Mouse (Mus musculus): ENCODE data around the gene Gpc3. TPM values are rescaled to one million over a fixed set of nuclear protein-coding genes. Genes with fewer than 3 reads are reported as not detected.
A peak's percentile ranks its signal among the peaks of the same experiment; 100 is the strongest.

The Gpc3 gene
- total RNA-seq, 2 experiments from 2014 or later = 7.1 to 7.3 TPM

GRCm38 (mm10) chrX:52616152-52616551 is 2.4 kb upstream of the Gpc3 start:
- no peak for TF ChIP-seq CTCF (conservative IDR thresholded peaks at IDR 0.05)
- Histone ChIP-seq H3K27ac (no peak overlapping the region), H3K4me3 (no peak overlapping the region)
- no peak for DNase-seq (ENCODE audit: low spot score in 2 of 2)

GRCm38 (mm10) chrX:52614031-52614381 is 256 bp upstream of the Gpc3 start:
- H3K4me3 ChIP-seq = peak overlapping the region; percentile 49
- DNase-seq (ENCODE audit: low spot score in 2 of 2) = peak in 1 of 2 experiments; percentile 11
- no peak overlapping the region for H3K27ac ChIP-seq
- TF ChIP-seq CTCF (conservative IDR thresholded peaks at IDR 0.05) = peak; percentile 34; the same call in 1 of the 2 replicates

- H3K27ac ChIP-seq = no peak overlapping the region
- DNase-seq (ENCODE audit: low spot score in 2 of 2) = no peak
- H3K4me3 ChIP-seq = peak overlapping the region; percentile 49
Measured at GRCm38 (mm10) chrX:52612806-52613205, 944 bp downstream of the Gpc3 start.

GRCm38 (mm10) chrX:52611987-52612670 is 1.6 kb downstream of the Gpc3 start:
- Histone ChIP-seq H3K27ac (no peak overlapping the region), H3K4me3 (peak overlapping the region; percentile 49)
- no peak for TF ChIP-seq CTCF (conservative IDR thresholded peaks at IDR 0.05)
- no peak for DNase-seq (ENCODE audit: low spot score in 2 of 2)

More at GRCm38 (mm10) chrX:52612806-52613205, 944 bp downstream of the Gpc3 start:
- TF ChIP-seq CTCF (conservative IDR thresholded peaks at IDR 0.05) = no peak

- Histone ChIP-seq H3K27ac (no peak overlapping the region), H3K4me3 (no peak overlapping the region)
- TF ChIP-seq CTCF (conservative IDR thresholded peaks at IDR 0.05) = no peak
- no peak for DNase-seq (ENCODE audit: low spot score in 2 of 2)
Measured at GRCm38 (mm10) chrX:52611541-52611940, 2.2 kb downstream of the Gpc3 start.

GRCm38 (mm10) chrX:52603143-52603542 is 10.6 kb downstream of the Gpc3 start:
- no peak overlapping the region for H3K27ac ChIP-seq
- no peak for DNase-seq (ENCODE audit: low spot score in 2 of 2)
- TF ChIP-seq CTCF (conservative IDR thresholded peaks at IDR 0.05) = no peak; the same call in none of the 2 replicates
- H3K4me3 ChIP-seq = no peak overlapping the region

GRCm38 (mm10) chrX:52599246-52599645 is 14.5 kb downstream of the Gpc3 start:
- Histone ChIP-seq H3K27ac (no peak overlapping the region), H3K4me3 (no peak overlapping the region)
- TF ChIP-seq CTCF (conservative IDR thresholded peaks at IDR 0.05) = no peak
- no peak for DNase-seq (ENCODE audit: low spot score in 2 of 2)

- no peak for DNase-seq (ENCODE audit: low spot score in 2 of 2)
- Histone ChIP-seq H3K27ac (no peak overlapping the region), H3K4me3 (no peak overlapping the region)
- peak; percentile 39 for TF ChIP-seq CTCF (conservative IDR thresholded peaks at IDR 0.05)
Measured at GRCm38 (mm10) chrX:52587671-52588070, 26.1 kb downstream of the Gpc3 start.

- no peak for DNase-seq (ENCODE audit: low spot score in 2 of 2)
- Histone ChIP-seq H3K27ac (no peak overlapping the region), H3K4me3 (no peak overlapping the region)
- TF ChIP-seq CTCF (conservative IDR thresholded peaks at IDR 0.05) = no peak
Measured at GRCm38 (mm10) chrX:52559995-52560394, 53.8 kb downstream of the Gpc3 start.

- no peak for DNase-seq (ENCODE audit: low spot score in 2 of 2)
- no peak overlapping the region for H3K27ac ChIP-seq
- TF ChIP-seq CTCF (conservative IDR thresholded peaks at IDR 0.05) = no peak
Measured at GRCm38 (mm10) chrX:52558526-52558925, 55.2 kb downstream of the Gpc3 start.

GRCm38 (mm10) chrX:52557489-52557888 is 56.3 kb downstream of the Gpc3 start:
- Histone ChIP-seq H3K4me3 (no peak overlapping the region), H3K27ac (no peak overlapping the region)
- no peak for TF ChIP-seq CTCF (conservative IDR thresholded peaks at IDR 0.05)
- no peak for DNase-seq (ENCODE audit: low spot score in 2 of 2)

More at GRCm38 (mm10) chrX:52558526-52558925, 55.2 kb downstream of the Gpc3 start:
- H3K4me3 ChIP-seq = no peak overlapping the region

- Histone ChIP-seq H3K27ac (no peak overlapping the region), H3K4me3 (no peak overlapping the region)
- no peak for DNase-seq (ENCODE audit: low spot score in 2 of 2)
- TF ChIP-seq CTCF (conservative IDR thresholded peaks at IDR 0.05) = no peak
Measured at GRCm38 (mm10) chrX:52551296-52551695, 62.5 kb downstream of the Gpc3 start.

GRCm38 (mm10) chrX:52544623-52545022 is 69.1 kb downstream of the Gpc3 start:
- Histone ChIP-seq H3K27ac (no peak overlapping the region), H3K4me3 (no peak overlapping the region)
- TF ChIP-seq CTCF (conservative IDR thresholded peaks at IDR 0.05) = no peak
- no peak for DNase-seq (ENCODE audit: low spot score in 2 of 2)

- no peak for DNase-seq (ENCODE audit: low spot score in 2 of 2)
- no peak overlapping the region for H3K4me3 ChIP-seq
- TF ChIP-seq CTCF (conservative IDR thresholded peaks at IDR 0.05) = no peak
- no peak overlapping the region for H3K27ac ChIP-seq
Measured at GRCm38 (mm10) chrX:52537282-52537681, 76.5 kb downstream of the Gpc3 start.

Measured in layer of hippocampus, adult 2 months (tissue).